ENCODE assay signal across 29 mouse cellular contexts in genomic region chr2:173194796-173195195, GRCm38 (mm10). TPM values are rescaled to one million over a fixed set of nuclear protein-coding genes. Genes with fewer than 3 reads are reported as not detected.
DNase-seq lines count a peak whose midpoint lies in the region; ATAC-seq and TF ChIP-seq lines count a peak whose summit lies in the region.
"Had no signal": no experiment of that assay in that cellular context is flagged by ENCODE, and none has a peak within 500 bp of the region (broad histone marks: within the 10 kb centered on the region; RNA-seq: fewer than 3 reads in every experiment).

No protein-coding gene starts in this region.

- no peak overlapping the region for H3K4me3 ChIP-seq in forebrain, embryonic 11.5 days (ENCODE audit: low read depth, low read length)
- no peak overlapping the region for H3K4me3 ChIP-seq in forebrain, postnatal 0 days (ENCODE audit: low read depth, low read length)
- H3K4me3 ChIP-seq in heart, embryonic 10.5 days: no peak overlapping the region
- H3K4me3 ChIP-seq: forebrain, embryonic 12.5 days; forebrain, embryonic 15.5 days; heart, embryonic 13.5 days had no signal

- no peaks in the 10 kb centered on the region for H3K4me1 ChIP-seq in forebrain, embryonic 11.5 days (replicated peaks; ENCODE audit: control insufficient read depth, insufficient read depth, low read length)
- no peaks in the 10 kb centered on the region for H3K4me1 ChIP-seq in forebrain, postnatal 0 days (ENCODE audit: insufficient read depth)
- H3K4me1 ChIP-seq in heart, embryonic 10.5 days: no peaks in the 10 kb centered on the region
- H3K4me1 ChIP-seq: forebrain, embryonic 12.5 days; forebrain, embryonic 15.5 days; heart, embryonic 13.5 days had no signal

- no peak overlapping the region for H3K4me2 ChIP-seq in forebrain, embryonic 11.5 days (ENCODE audit: low read depth, low read length, severe bottlenecking)
- no peak overlapping the region for H3K4me2 ChIP-seq in forebrain, postnatal 0 days (ENCODE audit: low read depth)
- H3K4me2 ChIP-seq: forebrain, embryonic 12.5 days; forebrain, embryonic 15.5 days; heart, embryonic 13.5 days; hindbrain, embryonic 14.5 days had no signal

- 86% methylated on average over 4 of the region's 4 CpGs for WGBS in forebrain, embryonic 11.5 days
- 88% methylated on average over 4 of the region's 4 CpGs for WGBS in forebrain, postnatal 0 days
- 76% methylated on average over 4 of the region's 4 CpGs for WGBS in heart, embryonic 10.5 days

- no peaks in the 10 kb centered on the region for H3K36me3 ChIP-seq in forebrain, embryonic 11.5 days (ENCODE audit: control insufficient read depth, insufficient read depth, low read length)
- no peaks in the 10 kb centered on the region for H3K36me3 ChIP-seq in forebrain, postnatal 0 days (ENCODE audit: insufficient read depth)
- no peaks in the 10 kb centered on the region for H3K36me3 ChIP-seq in heart, embryonic 10.5 days
- H3K36me3 ChIP-seq: forebrain, embryonic 12.5 days; forebrain, embryonic 15.5 days; heart, embryonic 13.5 days had no signal

- H3K27me3 ChIP-seq in forebrain, embryonic 11.5 days (ENCODE audit: control insufficient read depth, insufficient read depth, low read length): no peaks in the 10 kb centered on the region
- no peaks in the 10 kb centered on the region for H3K27me3 ChIP-seq in forebrain, postnatal 0 days (ENCODE audit: insufficient read depth, low read length)
- H3K27me3 ChIP-seq in heart, embryonic 10.5 days (ENCODE audit: insufficient read depth, poor library complexity, severe bottlenecking): no peaks in the 10 kb centered on the region
- H3K27me3 ChIP-seq: forebrain, embryonic 12.5 days; forebrain, embryonic 15.5 days; heart, embryonic 13.5 days had no signal

- no peak overlapping the region for H3K27ac ChIP-seq in forebrain, embryonic 11.5 days (ENCODE audit: low read depth, low read length)
- H3K27ac ChIP-seq in forebrain, postnatal 0 days (ENCODE audit: low read depth, low read length): no peak overlapping the region
- H3K27ac ChIP-seq in heart, embryonic 10.5 days: no peak overlapping the region
- H3K27ac ChIP-seq: forebrain, embryonic 12.5 days; forebrain, embryonic 15.5 days; heart, embryonic 13.5 days; hindbrain, embryonic 14.5 days; hindbrain, postnatal 0 days had no signal

- TF ChIP-seq CTCF in forebrain, postnatal 0 days (IDR thresholded peaks at IDR 0.05; ENCODE audit: low read depth): no peak

- no peak overlapping the region for H3K9ac ChIP-seq in forebrain, embryonic 11.5 days (ENCODE audit: low read length)
- no peak overlapping the region for H3K9ac ChIP-seq in forebrain, postnatal 0 days
- H3K9ac ChIP-seq: forebrain, embryonic 12.5 days; forebrain, embryonic 15.5 days; heart, embryonic 13.5 days; hindbrain, embryonic 14.5 days had no signal

- DNase-seq in forebrain, embryonic 11.5 days (ENCODE audit: low spot score): peak; percentile 32
- no peak for DNase-seq in forebrain, postnatal 0 days
- DNase-seq in heart, embryonic 10.5 days (ENCODE audit: low spot score): peak; percentile 63
- no peak for DNase-seq in heart, adult 9 months (ENCODE audit: low spot score in 2 of 2)
- DNase-seq in testis, postnatal 10 days (ENCODE audit: low spot score): peak; percentile 33
- no peak for DNase-seq in testis, postnatal 14 days (ENCODE audit: low spot score)
- DNase-seq: adrenal gland, adult 2 months; adrenal gland, postnatal 14 days; cerebellum, adult 11 months; cerebellum, adult 2 months; cerebellum, adult 9-11 months; cerebellum, postnatal 25 days; gastrocnemius, postnatal 25 days; heart, postnatal 14 days; kidney, adult 18-20 months had no signal

- no peak for ATAC-seq in forebrain, embryonic 11.5 days (replicated peaks; ENCODE audit: low FRiP score)
- ATAC-seq in forebrain, postnatal 0 days: no peak
- ATAC-seq: CD4-positive, CD25-positive, alpha-beta regulatory T cell, adult 4 months; forebrain, embryonic 15.5 days; hindbrain, postnatal 0 days; inflammation-experienced regulatory T-cells, adult 6 months; intestine, embryonic 16.5 days had no signal

- H3K9me3 ChIP-seq in forebrain, embryonic 11.5 days (ENCODE audit: control insufficient read depth, low read length): no peaks in the 10 kb centered on the region; the same call in 1 of the 2 replicates
- H3K9me3 ChIP-seq in forebrain, postnatal 0 days (ENCODE audit: low read length): 0 out of 2 replicates have a peak, but pooled peaks cover 6% of the 10 kb centered on the region
- no peaks in the 10 kb centered on the region for H3K9me3 ChIP-seq in heart, embryonic 10.5 days
- H3K9me3 ChIP-seq: forebrain, embryonic 12.5 days had no signal

RNA-seq across cellular contexts. Expression of gene Zbp1, which starts 23.9 kb away (rescaled TPM):
- not detected in 2 replicates for polyA plus RNA-seq in forebrain, embryonic 11.5 days (2014; fragmentation: Nextera tagmentation; extraction: Ambion mirVana)
- total RNA-seq in forebrain, postnatal 0 days (2014; rRNA removed): 0.52 TPM in 1 of 2 replicates, not detected in the other
- polyA plus RNA-seq in forebrain, postnatal 0 days (2015; fragmentation: Nextera tagmentation; extraction: Ambion mirVana): 0.44 and 0.45 TPM in 2 replicates
- not detected in 2 replicates for polyA plus RNA-seq in heart, embryonic 10.5 days (2016; fragmentation: Nextera tagmentation; extraction: Ambion mirVana)
- total RNA-seq: hindbrain, postnatal 0 days; MEL had no signal
- polyA plus RNA-seq: embryonic facial prominence, embryonic 11.5 days had no signal

RNA-seq across cellular contexts. Expression of gene Pck1, which starts 41.9 kb away (rescaled TPM):
- polyA plus RNA-seq in forebrain, embryonic 11.5 days (2014; fragmentation: Nextera tagmentation; extraction: Ambion mirVana): not detected in 2 replicates
- not detected in 2 replicates for total RNA-seq in forebrain, postnatal 0 days (2014; rRNA removed)
- polyA plus RNA-seq in forebrain, postnatal 0 days (2015; fragmentation: Nextera tagmentation; extraction: Ambion mirVana): not detected in 2 replicates
- not detected in 2 replicates for polyA plus RNA-seq in heart, embryonic 10.5 days (2016; fragmentation: Nextera tagmentation; extraction: Ambion mirVana)
- total RNA-seq: common myeloid progenitor, adult 5-6 weeks; granulocyte monocyte progenitor cell, adult 5-6 weeks; hematopoietic stem cell, adult 5-6 weeks; MEL had no signal
- polyA plus RNA-seq: C2C12; CD4-positive, CD25-positive, alpha-beta regulatory T cell, adult 4 months; cerebellum, adult 2 months; embryonic facial prominence, embryonic 11.5 days; forebrain, embryonic 12.5 days; forebrain, embryonic 15.5 days; hindbrain, embryonic 14.5 days; hindbrain, postnatal 0 days; inflammation-experienced regulatory T-cells, adult 6 months had no signal

Comparison
In these comparisons a context has a peak if more than half of its experiments do, and no peak if none do; other contexts are left out.
1. DNase-seq: peak in forebrain, embryonic 11.5 days (single experiment), heart, embryonic 10.5 days (single experiment) and testis, postnatal 10 days (single experiment); none in forebrain, postnatal 0 days (single experiment), heart, adult 9 months (0 of 2) and testis, postnatal 14 days (single experiment).